ENCODE assay signal across 24 mouse cellular contexts in genomic region chr12:104378815-104379214, GRCm38 (mm10). TPM values are rescaled to one million over a fixed set of nuclear protein-coding genes. Genes with fewer than 3 reads are reported as not detected.
"Had no signal": no experiment of that assay in that cellular context is flagged by ENCODE, and none has a peak within 500 bp of the region (broad histone marks: within the 10 kb centered on the region; RNA-seq: fewer than 3 reads in every experiment).

No protein-coding gene starts in this region.

RNA-seq across cellular contexts. Expression of gene Serpina3n, which starts 27.7 kb away (rescaled TPM):
- total RNA-seq: common myeloid progenitor, adult 5-6 weeks; granulocyte monocyte progenitor cell, adult 5-6 weeks had no signal
- polyA plus RNA-seq: embryonic facial prominence, embryonic 10.5 days; embryonic facial prominence, embryonic 13.5 days; erythroblast, embryonic 14.5 days; forebrain, embryonic 10.5 days; forebrain, embryonic 11.5 days; forebrain, embryonic 12.5 days; forebrain, embryonic 13.5 days; forebrain, embryonic 14.5 days; forebrain, embryonic 15.5 days; forebrain, embryonic 16.5 days; heart, embryonic 11.5 days had no signal

RNA-seq across cellular contexts. Expression of gene Serpina3k, which starts 40.5 kb away (rescaled TPM):
- total RNA-seq: common myeloid progenitor, adult 5-6 weeks; forebrain, postnatal 0 days; gastrocnemius, postnatal 14 days; granulocyte monocyte progenitor cell, adult 5-6 weeks; heart, adult 18-20 months had no signal
- polyA plus RNA-seq: cortical plate, adult 2 months; embryonic facial prominence, embryonic 10.5 days; embryonic facial prominence, embryonic 11.5 days; embryonic facial prominence, embryonic 12.5 days; embryonic facial prominence, embryonic 13.5 days; embryonic facial prominence, embryonic 14.5 days; embryonic facial prominence, embryonic 15.5 days; erythroblast, embryonic 14.5 days; forebrain, embryonic 10.5 days; forebrain, embryonic 11.5 days; forebrain, embryonic 12.5 days; forebrain, embryonic 13.5 days; forebrain, embryonic 14.5 days; forebrain, embryonic 15.5 days; forebrain, embryonic 16.5 days; forebrain, postnatal 0 days; frontal cortex, adult 2 months; heart, adult 2 months; heart, embryonic 11.5 days had no signal

RNA-seq across cellular contexts. Expression of gene Serpina3m, which starts 40.5 kb away (rescaled TPM):
- total RNA-seq: common myeloid progenitor, adult 5-6 weeks; forebrain, postnatal 0 days; gastrocnemius, adult 2 months; gastrocnemius, postnatal 14 days; granulocyte monocyte progenitor cell, adult 5-6 weeks; heart, adult 2 months had no signal
- polyA plus RNA-seq: cortical plate, adult 2 months; embryonic facial prominence, embryonic 10.5 days; embryonic facial prominence, embryonic 11.5 days; embryonic facial prominence, embryonic 12.5 days; embryonic facial prominence, embryonic 13.5 days; embryonic facial prominence, embryonic 14.5 days; embryonic facial prominence, embryonic 15.5 days; erythroblast, embryonic 14.5 days; forebrain, embryonic 10.5 days; forebrain, embryonic 11.5 days; forebrain, embryonic 12.5 days; forebrain, embryonic 13.5 days; forebrain, embryonic 14.5 days; forebrain, embryonic 15.5 days; forebrain, embryonic 16.5 days; forebrain, postnatal 0 days; frontal cortex, adult 2 months; heart, adult 2 months; heart, embryonic 11.5 days had no signal
